18 mouse cellular contexts compared by ENCODE assay signal in the genomic region with DNA sequence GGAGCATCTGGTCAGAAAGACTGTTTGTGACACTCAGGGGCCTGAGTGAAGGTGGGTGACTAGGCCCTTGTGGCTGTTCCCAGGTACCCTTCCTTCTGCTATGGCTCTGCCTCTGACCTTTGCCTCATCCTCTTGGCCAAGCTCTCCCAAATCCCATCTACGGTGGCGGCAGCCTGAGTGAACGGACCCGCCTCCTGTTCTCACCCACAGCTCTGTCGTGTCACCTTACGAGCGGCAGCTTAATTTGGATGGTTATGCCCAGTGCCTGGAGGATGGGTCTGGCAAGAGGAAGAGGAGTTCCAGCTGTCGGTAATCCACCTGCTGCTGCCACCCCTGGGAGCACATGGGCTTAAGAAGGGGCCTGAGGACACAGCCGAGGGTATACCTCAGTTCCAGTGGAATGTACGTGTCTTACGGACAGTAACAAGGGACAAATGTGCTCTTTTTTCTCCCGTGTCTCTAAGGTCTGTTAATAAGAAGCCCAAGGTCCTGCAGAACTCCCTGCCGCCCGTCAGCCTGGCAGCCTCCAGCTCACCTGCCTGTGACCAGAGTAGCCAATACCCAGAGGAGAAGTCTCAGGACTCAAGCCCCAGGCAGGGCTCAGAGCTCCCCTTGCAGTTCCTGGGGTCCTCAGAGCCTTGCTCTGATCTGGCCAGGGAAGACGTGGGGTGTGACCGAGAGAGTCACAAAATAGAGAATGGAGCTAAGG.
"Had no signal": no experiment of that assay in that cellular context is flagged by ENCODE, and none has a peak within 500 bp of the region (broad histone marks: within the 10 kb centered on the region; RNA-seq: fewer than 3 reads in every experiment).

No protein-coding gene starts in this region.

- H3K9me3 ChIP-seq: limb, embryonic 10.5 days; limb, embryonic 13.5 days; liver, embryonic 12.5 days; midbrain, embryonic 12.5 days; midbrain, embryonic 15.5 days; neural tube, embryonic 12.5 days; neural tube, embryonic 15.5 days; stomach, embryonic 15.5 days had no signal

- H3K27me3 ChIP-seq: liver, embryonic 12.5 days; stomach, embryonic 15.5 days had no signal

- ATAC-seq: intestine, postnatal 0 days; liver, embryonic 12.5 days; lung, postnatal 0 days; midbrain, embryonic 15.5 days had no signal

- H3K9ac ChIP-seq: limb, embryonic 13.5 days; liver, embryonic 12.5 days; lung, embryonic 14.5 days; midbrain, embryonic 12.5 days; midbrain, embryonic 15.5 days; neural tube, embryonic 12.5 days; neural tube, embryonic 15.5 days; stomach, embryonic 15.5 days had no signal

- H3K4me2 ChIP-seq: limb, embryonic 13.5 days; liver, embryonic 12.5 days; lung, embryonic 14.5 days; midbrain, embryonic 12.5 days; midbrain, embryonic 15.5 days; neural tube, embryonic 12.5 days; neural tube, embryonic 15.5 days; stomach, embryonic 15.5 days had no signal

- DNase-seq: liver; lung, embryonic 14.5 days; right cerebral cortex, adult 18-20 months; right cerebral cortex, postnatal 14 days; right cerebral cortex, postnatal 4 days; spleen, adult 18-20 months; thymus, postnatal 25 days had no signal

- H3K27ac ChIP-seq: limb, embryonic 10.5 days; limb, embryonic 13.5 days; liver, embryonic 12.5 days; macrophage; midbrain, embryonic 12.5 days; midbrain, embryonic 15.5 days; neural tube, embryonic 12.5 days; neural tube, embryonic 15.5 days; stomach, embryonic 15.5 days had no signal

- H3K4me3 ChIP-seq: limb, embryonic 10.5 days; limb, embryonic 13.5 days; liver, embryonic 12.5 days; midbrain, embryonic 12.5 days; midbrain, embryonic 15.5 days; neural tube, embryonic 12.5 days; neural tube, embryonic 15.5 days; stomach, embryonic 15.5 days had no signal
